Mouse (Mus musculus) heart, embryonic 10.5 days (tissue): ENCODE data around the gene Cfap69. TPM values are rescaled to one million over a fixed set of nuclear protein-coding genes. Genes with fewer than 3 reads are reported as not detected.

Experiments used
- DNase-seq: peaks from one replicate; pipeline ENCODE4 v3.0.0-alpha.2; 2017; ENCODE audit warnings: low spot score
- H3K27ac ChIP-seq: fragments of 300-500 bp; sonication (generic); 2 replicates; pipeline ENCODE4 v1.5.1; 2016; ENCODE audit warnings: mild to moderate bottlenecking
- H3K27me3 ChIP-seq: fragments of 300-500 bp; sonication (generic); 2 replicates; pipeline ENCODE4 v1.6.1; 2016; ENCODE audit warnings: mild to moderate bottlenecking; ENCODE audit not compliant: poor library complexity, insufficient read depth, severe bottlenecking
- H3K36me3 ChIP-seq: fragments of 300-500 bp; sonication (generic); 2 replicates; pipeline ENCODE4 v1.6.1; 2016; ENCODE audit warnings: mild to moderate bottlenecking, moderate library complexity
- H3K4me1 ChIP-seq: fragments of 300-500 bp; sonication (generic); 2 replicates; pipeline ENCODE4 v1.6.1; 2016; ENCODE audit warnings: mild to moderate bottlenecking
- H3K4me3 ChIP-seq: fragments of 300-500 bp; sonication (generic); 2 replicates; pipeline ENCODE4 v1.5.1; 2016; ENCODE audit warnings: mild to moderate bottlenecking, moderate library complexity
- H3K9me3 ChIP-seq: fragments of 300-500 bp; sonication (generic); 2 replicates; pipeline ENCODE4 v1.6.1; 2016; ENCODE audit warnings: mild to moderate bottlenecking, moderate library complexity
- WGBS: fragments of 180-500 bp; shearing (Covaris S2); methylation state at CpG from one replicate; pipeline ENCODE4 v1.1.7; 2016; 5-methylcytosine and 5-hydroxymethylcytosine counted together
- polyA plus RNA-seq: library from polyadenylated mRNA; unstranded; fragments of >200 nt; fragmentation: Nextera tagmentation; extraction: Ambion mirVana; gene quantifications from 2 replicates; pipeline ENCODE4 v1.2.1, GENCODE M21; 2016

Gene Cfap69
- polyA plus RNA-seq, result 0.67 and 2.6 TPM in 2 replicates

GRCm38 (mm10) chr5:5663655-5664370 is at the start of gene Cfap69:
Gene Cfap69, minus strand, starts transcription at chr5:5664239.
- H3K4me3 ChIP-seq, result peak within 1 kb of the TSS; percentile 80
- under 1% methylated on average over 48 of the region's 48 CpGs for whole genome bisulfite sequencing
- 0 out of 2 replicates have a peak, but pooled peaks cover 1% of the 10 kb centered on the region for H3K4me1 ChIP-seq
- H3K27me3 ChIP-seq, result no peaks in the 10 kb centered on the region
- DNase-seq, result peak; percentile 93
- no peaks in the 10 kb centered on the region for H3K36me3 ChIP-seq
- H3K9me3 ChIP-seq, result no peaks in the 10 kb centered on the region
- H3K27ac ChIP-seq, result peak within 1 kb of the TSS; percentile 81

GRCm38 (mm10) chr5:5711032-5711431 is 47.0 kb upstream of the Cfap69 start:
- no peak overlapping the region for H3K27ac ChIP-seq
- no peak overlapping the region for H3K4me3 ChIP-seq
- DNase-seq, result no peak
- H3K27me3 ChIP-seq, result no peaks in the 10 kb centered on the region
- no peaks in the 10 kb centered on the region for H3K9me3 ChIP-seq
- 69% methylated on average over 4 of the region's 4 CpGs for WGBS
- H3K36me3 ChIP-seq, result no peaks in the 10 kb centered on the region
- no peaks in the 10 kb centered on the region for H3K4me1 ChIP-seq

DNA sequence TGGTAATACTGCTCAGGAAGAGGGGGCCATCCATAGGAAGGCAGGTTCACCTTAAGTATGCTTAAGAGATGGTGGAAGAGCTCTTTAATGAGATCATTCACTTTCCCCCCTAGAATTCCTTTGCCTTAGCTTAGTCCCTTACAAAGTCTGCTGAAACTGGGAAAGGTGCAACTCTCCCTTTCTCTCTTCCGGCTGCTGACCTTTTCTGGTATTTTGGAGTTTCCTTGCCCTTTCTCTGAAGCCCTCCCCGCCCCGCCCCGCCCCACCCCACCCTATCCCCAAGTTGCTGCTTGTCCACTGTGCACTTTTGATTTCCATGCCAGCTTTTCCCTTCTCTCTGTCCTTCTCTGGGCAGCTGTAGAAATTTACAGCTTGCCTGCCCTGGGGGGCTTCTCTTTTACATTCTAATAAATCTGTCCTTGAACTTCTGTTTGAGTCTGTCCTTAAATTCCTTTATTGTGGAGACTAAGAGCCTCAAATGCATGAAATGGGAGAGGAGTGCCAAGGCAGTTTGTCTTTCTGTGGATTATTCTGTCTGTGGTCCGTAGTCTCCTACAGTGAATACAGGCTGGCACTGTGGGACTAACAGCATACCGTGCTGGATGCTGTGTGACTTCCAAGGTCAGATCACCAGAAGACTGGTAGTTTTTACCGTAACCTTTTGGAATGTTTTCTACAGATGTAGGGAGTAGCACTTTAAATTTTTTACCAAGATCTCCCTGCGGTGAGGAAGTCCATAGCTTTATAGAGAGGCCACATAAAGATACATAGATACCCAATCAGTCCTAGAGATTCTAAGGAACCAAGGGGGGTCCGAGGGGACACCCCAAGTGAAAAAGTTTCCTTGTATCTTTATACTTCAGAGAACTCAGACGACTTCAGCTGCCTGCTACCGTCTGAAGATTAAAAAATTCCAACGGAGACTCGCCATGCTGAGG is 43.6 kb upstream of the Cfap69 start:
- H3K36me3 ChIP-seq, result no peaks in the 10 kb centered on the region
- H3K4me3 ChIP-seq, result no peak overlapping the region
- no peaks in the 10 kb centered on the region for H3K9me3 ChIP-seq
- H3K27me3 ChIP-seq, result no peaks in the 10 kb centered on the region
- H3K27ac ChIP-seq, result no peak overlapping the region
- no peak for DNase-seq
- H3K4me1 ChIP-seq, result no peaks in the 10 kb centered on the region
- WGBS, result 68% methylated on average over 13 of the region's 13 CpGs

GRCm38 (mm10) chr5:5705019-5705418 is 41.0 kb upstream of the Cfap69 start:
- Histone ChIP-seq H3K4me3 (no peak overlapping the region), H3K9me3 (no peaks in the 10 kb centered on the region), H3K4me1 (no peaks in the 10 kb centered on the region), H3K27ac (no peak overlapping the region), H3K36me3 (no peaks in the 10 kb centered on the region), H3K27me3 (no peaks in the 10 kb centered on the region)
- no peak for DNase-seq
- WGBS, result 61% methylated on average over 2 of the region's 2 CpGs

DNA sequence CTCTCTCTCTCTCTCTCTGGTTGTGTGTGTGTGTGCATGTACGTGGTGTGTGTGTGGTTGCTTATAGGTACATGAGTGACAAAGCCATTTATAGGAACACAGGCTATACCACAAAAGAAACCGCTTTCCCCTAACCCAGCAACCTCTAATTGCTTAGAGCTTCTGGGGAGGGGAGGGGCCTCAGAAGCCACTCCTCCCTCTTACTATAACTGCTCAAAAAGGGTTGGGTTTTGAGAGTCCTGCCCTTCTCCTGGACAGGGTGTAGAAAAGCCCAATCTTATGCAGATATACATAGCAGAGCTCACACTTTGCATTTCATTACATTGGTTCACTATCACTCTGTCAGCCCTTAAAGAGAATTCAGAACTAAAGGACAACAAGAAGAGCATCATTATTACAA is 36.3 kb upstream of the Cfap69 start:
- Histone ChIP-seq H3K4me3 (no peak overlapping the region), H3K27ac (no peak overlapping the region), H3K36me3 (no peaks in the 10 kb centered on the region), H3K4me1 (no peaks in the 10 kb centered on the region), H3K9me3 (no peaks in the 10 kb centered on the region), H3K27me3 (no peaks in the 10 kb centered on the region)
- no peak for DNase-seq
- WGBS, result 88% methylated on average over 2 of the region's 2 CpGs

DNA sequence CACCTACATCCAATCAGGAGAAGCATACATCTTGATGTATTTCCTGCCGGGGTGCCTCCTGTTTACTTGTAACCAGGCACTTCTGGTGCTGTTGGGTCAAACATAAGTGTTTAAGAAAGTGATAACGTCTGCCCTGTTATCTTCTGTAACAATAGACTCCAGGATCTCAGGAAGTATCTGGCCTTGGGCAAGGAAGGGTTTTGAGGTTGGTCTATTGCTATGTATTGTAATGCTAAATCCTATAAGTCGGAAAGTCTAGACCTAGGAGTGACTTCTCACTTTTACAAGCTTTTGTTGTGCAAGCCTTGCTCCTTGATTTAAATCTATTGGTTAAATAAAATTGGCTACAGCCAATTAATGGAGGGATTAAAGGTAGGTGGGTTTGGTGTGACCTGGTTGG is 34.8 kb upstream of the Cfap69 start:
- no peaks in the 10 kb centered on the region for H3K9me3 ChIP-seq
- WGBS, result 54% methylated on average over 3 of the region's 3 CpGs

DNA sequence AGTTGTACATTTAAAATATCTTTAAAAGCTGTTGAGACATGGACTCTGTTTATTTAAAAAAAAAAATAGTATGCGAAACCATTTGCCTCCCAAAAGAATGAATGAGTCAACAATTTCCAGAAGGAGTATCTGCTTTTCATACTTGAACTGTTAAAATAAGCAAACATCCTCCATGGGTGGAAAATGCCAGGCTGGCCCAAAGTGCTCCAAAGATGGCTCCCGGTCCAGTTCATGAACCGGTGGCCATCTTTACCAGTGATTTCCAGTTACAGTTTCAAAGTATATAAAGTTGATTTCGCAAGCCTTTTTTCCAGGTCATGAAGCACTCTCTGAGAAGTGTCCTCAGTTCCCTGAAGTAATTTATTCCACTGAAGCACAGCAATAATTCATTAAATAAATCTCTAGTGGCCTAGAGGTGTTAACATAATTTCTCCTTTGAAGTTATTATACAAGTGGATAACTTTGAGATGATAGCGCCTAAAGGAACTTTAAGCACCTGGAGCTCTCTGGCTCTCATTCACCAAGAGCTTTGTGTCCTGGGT is 31.4 kb upstream of the Cfap69 start:
- Histone ChIP-seq H3K4me3 (no peak overlapping the region), H3K27ac (no peak overlapping the region), H3K9me3 (no peaks in the 10 kb centered on the region), H3K27me3 (no peaks in the 10 kb centered on the region), H3K4me1 (no peaks in the 10 kb centered on the region), H3K36me3 (no peaks in the 10 kb centered on the region)
- no peak for DNase-seq
- WGBS, result 89% methylated on average over 5 of the region's 5 CpGs

More for the DNA sequence above, 34.8 kb upstream of the Cfap69 start:
- no peaks in the 10 kb centered on the region for H3K36me3 ChIP-seq
- H3K27me3 ChIP-seq, result no peaks in the 10 kb centered on the region
- H3K4me3 ChIP-seq, result no peak overlapping the region
- H3K27ac ChIP-seq, result no peak overlapping the region
- DNase-seq, result no peak
- H3K4me1 ChIP-seq, result no peaks in the 10 kb centered on the region

- DNase-seq, result no peak
- no peaks in the 10 kb centered on the region for H3K36me3 ChIP-seq
- no peaks in the 10 kb centered on the region for H3K4me1 ChIP-seq
- peak within 1 kb of the TSS; percentile 94 for H3K27ac ChIP-seq
- WGBS, result under 1% methylated on average over 64 of the region's 66 CpGs
- no peaks in the 10 kb centered on the region for H3K9me3 ChIP-seq
- no peaks in the 10 kb centered on the region for H3K27me3 ChIP-seq
- peak within 1 kb of the TSS; percentile 85 for H3K4me3 ChIP-seq
Observed at GRCm38 (mm10) chr5:5693956-5694653, 30.1 kb upstream of the Cfap69 start, which contains the start of gene Steap2. Gene Steap2, minus strand, starts transcription at chr5:5694578.

DNA sequence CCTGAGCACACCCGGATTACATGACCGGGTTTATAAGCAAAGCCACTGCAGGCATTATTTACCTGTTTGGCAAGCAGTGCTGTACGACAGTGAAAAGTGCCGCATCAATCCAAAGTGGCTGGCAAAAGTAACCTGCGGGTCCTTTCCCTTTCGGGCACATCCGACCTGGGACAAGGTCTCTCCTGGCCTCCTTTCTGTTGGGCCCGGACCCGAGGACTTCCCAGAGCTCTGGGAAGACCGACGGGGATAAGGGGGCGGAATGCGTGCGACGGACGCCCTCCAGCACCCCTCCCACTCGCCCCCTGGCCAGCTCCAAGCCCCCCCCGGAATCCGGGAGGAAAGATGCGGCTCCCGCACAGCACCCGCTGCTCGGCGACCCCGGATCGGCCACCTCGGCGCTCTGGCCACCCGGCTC is 29.5 kb upstream of the Cfap69 start:
- H3K27me3 ChIP-seq, result no peaks in the 10 kb centered on the region
- H3K4me1 ChIP-seq, result no peaks in the 10 kb centered on the region
- no peaks in the 10 kb centered on the region for H3K9me3 ChIP-seq
- no peak for DNase-seq
- WGBS, result under 1% methylated on average over 28 of the region's 29 CpGs
- H3K4me3 ChIP-seq, result peak overlapping the region; percentile 85
- peak overlapping the region; percentile 94 for H3K27ac ChIP-seq
- H3K36me3 ChIP-seq, result no peaks in the 10 kb centered on the region

DNA sequence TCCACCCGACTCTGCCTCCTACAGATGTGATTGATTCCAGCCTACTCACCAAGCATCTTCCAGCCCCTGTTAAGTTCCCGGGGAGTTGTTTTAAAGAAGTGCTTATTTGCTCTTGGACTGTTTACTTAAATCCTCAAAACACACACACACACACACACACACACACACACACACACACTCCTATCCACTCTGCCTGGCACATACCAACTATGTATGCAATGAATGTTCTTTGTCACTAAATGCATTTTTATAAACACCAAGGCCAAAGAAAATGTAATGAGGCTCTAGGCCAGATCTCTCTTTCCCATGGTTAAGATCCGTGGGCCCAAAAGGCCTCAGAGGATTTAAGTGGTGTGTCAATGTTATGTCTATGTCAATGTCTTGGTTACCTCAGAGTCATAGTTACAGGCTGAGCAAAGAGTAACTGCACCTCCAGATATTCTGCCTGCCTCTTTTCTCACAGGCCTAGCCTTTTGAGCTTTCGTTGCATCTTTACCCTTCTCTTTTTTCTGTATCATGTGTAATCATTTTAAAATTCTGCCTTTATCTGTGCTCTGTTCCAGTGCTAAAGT is 28.2 kb upstream of the Cfap69 start:
- H3K4me3 ChIP-seq, result no peak overlapping the region
- DNase-seq, result no peak
- H3K9me3 ChIP-seq, result no peaks in the 10 kb centered on the region
- H3K27ac ChIP-seq, result no peak overlapping the region
- 48% methylated on average over 4 of the region's 4 CpGs for WGBS
- H3K36me3 ChIP-seq, result no peaks in the 10 kb centered on the region
- H3K4me1 ChIP-seq, result no peaks in the 10 kb centered on the region
- no peaks in the 10 kb centered on the region for H3K27me3 ChIP-seq

- H3K27ac ChIP-seq, result no peak overlapping the region
- 72% methylated on average over 8 of the region's 8 CpGs for WGBS
- no peak for DNase-seq
- H3K27me3 ChIP-seq, result no peaks in the 10 kb centered on the region
- H3K9me3 ChIP-seq, result no peaks in the 10 kb centered on the region
- H3K36me3 ChIP-seq, result no peaks in the 10 kb centered on the region
- no peak overlapping the region for H3K4me3 ChIP-seq
- 0 out of 2 replicates have a peak, but pooled peaks cover 7% of the 10 kb centered on the region for H3K4me1 ChIP-seq
Observed at GRCm38 (mm10) chr5:5688945-5689540, 25.0 kb upstream of the Cfap69 start.

DNA sequence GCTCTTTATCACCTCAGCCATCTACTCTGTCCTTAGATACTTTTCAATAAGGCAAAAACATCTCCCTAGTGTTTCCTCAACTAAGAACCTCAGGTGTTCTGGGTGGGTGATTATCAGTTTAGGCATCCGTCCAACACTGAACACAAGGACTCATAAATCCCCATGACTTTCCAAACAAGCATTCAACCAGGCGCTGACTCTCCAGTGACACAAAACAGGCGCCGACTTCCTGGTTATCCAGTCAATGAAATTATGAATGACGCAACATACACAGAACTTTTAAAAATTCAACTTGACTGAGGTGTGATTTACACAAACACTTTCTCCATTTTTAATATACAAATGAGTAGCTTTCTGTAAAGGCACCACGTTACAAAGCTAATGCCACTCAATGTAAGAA is 24.2 kb upstream of the Cfap69 start:
- Histone ChIP-seq H3K27me3 (no peaks in the 10 kb centered on the region), H3K4me3 (no peak overlapping the region), H3K27ac (no peak overlapping the region), H3K36me3 (no peaks in the 10 kb centered on the region), H3K4me1 (0 out of 2 replicates have a peak, but pooled peaks cover 7% of the 10 kb centered on the region), H3K9me3 (no peaks in the 10 kb centered on the region)
- DNase-seq, result no peak
- WGBS, result 78% methylated on average over 6 of the region's 6 CpGs
